Mouse (Mus musculus) right cerebral cortex, postnatal 25 days (tissue): ENCODE data around the gene Ankrd23.

Experiments
- DNase-seq: peaks from one replicate; pipeline ENCODE4 v3.0.0; 2022

Ankrd23 gene

DNA sequence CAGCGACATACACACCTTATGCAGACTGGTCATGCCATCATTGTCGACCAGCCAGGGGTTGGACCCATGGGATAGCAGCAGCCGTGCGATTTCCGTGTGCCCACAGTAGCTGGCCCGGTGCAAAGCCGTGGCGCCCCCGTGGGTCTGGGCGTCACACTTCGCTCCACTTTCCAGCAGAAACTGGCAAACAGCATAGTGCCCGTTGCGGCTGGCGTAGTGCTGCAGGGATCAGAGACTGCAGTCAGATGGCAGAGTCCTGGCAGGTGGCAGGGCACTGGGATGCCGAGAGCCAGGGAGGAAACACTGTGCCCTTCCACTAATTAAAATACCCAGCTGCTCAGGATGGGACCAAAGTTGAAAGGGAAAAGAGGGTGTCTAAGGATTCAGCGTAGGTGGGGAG is 5.2 kb upstream of the Ankrd23 start:
- no peak for DNase-seq

DNA sequence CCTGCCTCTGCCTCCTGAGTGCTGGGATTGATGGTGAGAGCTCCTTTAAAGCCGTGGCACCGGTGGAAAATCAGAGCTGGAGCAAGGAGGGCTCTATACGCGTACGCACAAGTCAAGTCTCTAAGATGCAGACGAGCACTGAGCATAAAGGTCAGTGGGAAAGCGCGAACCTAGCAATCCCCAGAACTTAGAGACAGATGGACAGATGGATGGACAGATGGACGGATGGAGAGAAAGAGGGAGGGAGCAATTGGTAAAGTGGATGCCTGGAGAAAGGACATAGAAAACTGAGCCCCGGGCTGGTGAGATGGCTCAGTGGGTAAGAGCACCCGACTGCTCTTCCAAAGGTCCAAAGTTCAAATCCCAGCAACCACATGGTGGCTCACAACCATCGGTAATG is 4.1 kb upstream of the Ankrd23 start:
- no peak for DNase-seq

GRCm38 (mm10) chr1:36540132-36540531 is 3.4 kb upstream of the Ankrd23 start:
- no peak for DNase-seq

- DNase-seq, result no peak
These were observed 2.5 kb upstream of the Ankrd23 start, which contains the start of gene Gm42417 for GRCm38 (mm10) chr1:36539186-36539585. Gene Gm42417 (minus strand): TSS chr1:36539429.

GRCm38 (mm10) chr1:36538727-36539126 is 2.0 kb upstream of the Ankrd23 start:
- no peak for DNase-seq

GRCm38 (mm10) chr1:36536397-36536728 is 320 bp downstream of the Ankrd23 start:
- no peak for DNase-seq

DNA sequence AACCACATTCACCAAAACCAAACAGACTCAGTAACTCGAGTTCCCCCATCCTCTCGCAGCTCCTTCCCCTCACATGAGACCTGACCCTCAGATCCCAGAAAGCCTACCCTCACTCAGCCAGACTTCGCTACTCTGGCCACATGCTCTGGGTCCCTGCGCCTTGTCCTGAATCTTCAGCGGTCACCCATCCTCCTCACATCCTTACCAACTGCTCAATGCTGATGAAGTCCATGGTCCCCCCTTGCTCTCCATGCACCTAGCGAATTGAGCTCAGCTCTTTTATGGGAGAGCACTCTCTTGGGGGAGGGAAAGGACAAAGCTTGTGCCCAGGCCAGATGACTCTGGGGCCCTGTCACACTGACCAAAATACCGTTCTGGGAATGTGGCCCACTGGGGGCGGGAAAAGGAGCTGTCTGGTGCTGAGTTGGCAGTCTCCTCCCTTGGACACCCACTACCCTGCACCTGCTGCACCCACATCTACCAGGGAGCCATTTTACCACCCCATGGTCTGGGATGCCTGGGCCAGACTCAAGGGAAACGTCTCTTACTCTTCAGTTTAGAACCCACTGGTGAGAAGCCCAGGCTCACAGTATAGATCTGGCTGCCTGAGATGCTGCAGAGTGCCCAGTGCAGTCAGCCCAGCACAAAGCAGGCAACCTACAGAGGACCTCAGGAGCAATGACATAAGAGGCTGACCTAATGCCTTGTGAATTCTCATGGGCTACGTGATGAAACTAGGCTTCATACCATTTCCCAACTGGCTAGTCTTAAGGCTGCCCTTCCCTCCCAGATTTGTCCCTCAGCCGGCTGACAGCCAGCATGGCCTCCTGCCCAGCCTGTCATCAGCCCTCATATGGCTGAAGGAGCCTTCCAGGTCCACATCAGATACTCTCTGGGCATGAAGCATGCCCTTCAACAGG is 946 bp downstream of the Ankrd23 start:
- no peak for DNase-seq

- DNase-seq, result no peak
These were observed 2.1 kb downstream of the Ankrd23 start for GRCm38 (mm10) chr1:36534595-36535058.

- DNase-seq, result no peak
These were observed 3.1 kb downstream of the Ankrd23 start for GRCm38 (mm10) chr1:36533546-36533945.

DNA sequence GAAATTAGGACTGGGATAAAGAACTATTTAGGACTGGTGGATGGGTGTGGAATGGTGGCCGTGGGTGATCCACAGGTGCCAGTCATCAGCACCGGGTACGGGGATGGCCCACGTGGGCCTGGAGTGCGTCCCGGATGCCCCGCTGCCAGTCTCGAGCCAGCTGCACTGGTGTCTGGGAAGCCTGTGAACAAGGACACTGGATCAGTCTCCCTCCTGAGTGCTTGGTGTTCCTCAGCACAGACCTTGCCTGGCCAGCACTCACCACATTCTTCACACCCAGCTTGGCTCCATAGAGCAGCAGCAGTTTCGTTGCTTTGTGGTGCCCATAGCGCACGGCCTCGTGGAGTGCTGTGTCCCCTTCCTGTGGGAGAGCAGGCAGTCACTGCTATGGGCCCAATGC is 5.2 kb downstream of the Ankrd23 start:
- no peak for DNase-seq

DNA sequence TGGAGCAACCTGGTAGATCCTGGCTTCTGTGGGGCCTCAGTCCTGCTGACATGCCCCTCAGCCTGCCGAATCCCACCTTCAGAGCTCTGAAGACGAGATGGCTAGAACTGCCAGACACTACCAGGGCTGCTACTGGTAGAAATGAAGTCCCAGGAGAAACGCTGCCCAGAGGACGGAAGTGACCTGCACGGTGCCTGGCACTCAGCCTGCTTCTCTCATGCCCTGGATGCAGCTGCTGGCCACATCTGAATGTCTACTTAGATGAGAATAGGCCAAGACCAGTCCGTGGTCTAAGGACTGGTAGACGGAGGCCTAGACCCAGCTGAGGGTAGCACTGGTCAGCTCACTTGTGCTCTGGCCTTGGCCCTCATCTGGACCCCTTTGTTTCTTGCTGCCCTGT is 5.7 kb downstream of the Ankrd23 start:
- DNase-seq, result no peak

GRCm38 (mm10) chr1:36530485-36530884 is 6.2 kb downstream of the Ankrd23 start:
- DNase-seq, result no peak

DNA sequence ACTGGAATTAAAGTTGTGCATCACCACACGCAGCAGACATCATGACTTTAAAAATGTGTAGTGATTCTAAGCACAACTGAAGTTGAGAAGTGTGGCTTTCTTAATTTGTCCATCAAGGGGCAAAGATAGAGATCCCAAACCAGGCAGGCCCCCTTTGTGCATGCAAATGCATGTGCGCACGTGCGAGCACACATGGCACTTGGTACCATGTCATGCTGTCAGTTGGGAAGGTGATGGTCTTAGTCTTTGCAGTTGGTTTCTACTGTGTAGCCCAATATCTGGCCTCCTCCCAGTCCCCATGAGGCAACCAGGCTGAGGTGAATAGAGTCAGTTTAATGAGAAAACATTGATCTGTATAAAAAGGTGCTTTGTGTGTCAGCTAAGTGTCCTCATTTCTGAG is 6.8 kb downstream of the Ankrd23 start:
- DNase-seq, result no peak

- DNase-seq, result no peak
These were observed 7.4 kb downstream of the Ankrd23 start for GRCm38 (mm10) chr1:36529274-36529673.

GRCm38 (mm10) chr1:36528351-36528750 is 8.3 kb downstream of the Ankrd23 start:
- DNase-seq, result no peak

DNA sequence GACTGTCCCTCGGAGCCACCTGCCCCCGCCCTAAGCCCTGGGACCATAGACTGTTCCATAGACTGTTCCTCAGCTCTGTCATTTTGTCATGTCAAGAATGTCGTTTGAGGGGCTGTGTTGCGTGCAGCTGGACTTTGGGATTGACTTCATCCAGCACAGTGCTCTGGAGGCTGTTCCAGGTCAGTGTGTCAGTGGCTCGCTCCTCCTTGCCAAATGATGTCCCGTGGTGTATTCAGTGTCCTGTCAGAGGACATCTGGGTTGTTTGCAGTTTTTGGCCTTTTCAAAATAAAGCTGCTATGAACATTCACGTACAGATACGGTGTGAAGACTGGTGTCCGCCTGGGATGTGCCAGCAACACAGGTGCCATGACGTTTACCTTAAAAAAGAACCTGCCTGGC is 9.8 kb downstream of the Ankrd23 start:
- no peak for DNase-seq

DNA sequence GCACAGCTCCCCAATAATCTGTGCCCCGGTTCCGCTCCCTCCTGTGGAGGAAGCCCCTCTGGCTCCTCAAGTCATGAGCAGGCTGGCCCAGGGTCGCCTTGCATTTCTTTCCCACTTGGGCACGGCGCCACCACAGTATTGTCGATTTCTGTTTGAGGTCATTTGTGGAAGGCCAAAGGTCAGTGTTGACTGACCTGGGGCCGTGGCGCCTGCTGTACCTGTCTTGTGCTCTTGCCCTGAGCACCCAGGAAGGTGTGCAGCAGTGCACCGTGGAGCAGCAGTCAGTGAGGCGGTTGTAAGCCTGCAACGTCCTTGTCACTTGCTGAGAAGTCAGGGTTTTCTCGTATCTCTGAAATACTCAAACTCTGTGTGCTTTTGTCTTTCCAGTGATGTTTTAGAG is 10.9 kb downstream of the Ankrd23 start:
- no peak for DNase-seq

DNA sequence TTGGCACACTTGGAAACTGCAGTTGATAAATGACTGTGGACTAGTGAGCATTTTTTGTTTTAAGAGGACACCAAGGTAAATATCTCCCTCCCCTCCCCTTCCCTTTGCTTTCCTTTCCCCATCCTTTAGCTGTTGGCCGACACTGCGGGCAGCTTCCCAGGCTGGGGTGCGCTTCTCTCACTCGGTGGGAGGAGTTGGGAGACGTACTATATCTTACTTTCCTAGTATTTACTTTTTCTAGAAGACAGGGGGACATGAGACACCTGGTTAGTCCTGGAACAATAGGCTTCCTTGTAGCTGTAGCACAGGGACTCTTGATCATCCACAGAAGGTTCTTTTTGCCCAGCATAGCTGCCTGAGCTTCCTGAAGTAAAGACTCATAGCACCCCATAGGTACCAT is 12.6 kb downstream of the Ankrd23 start:
- DNase-seq, result no peak

- no peak for DNase-seq
These were observed 13.2 kb downstream of the Ankrd23 start for GRCm38 (mm10) chr1:36523332-36524013.

GRCm38 (mm10) chr1:36522210-36522609 is 14.5 kb downstream of the Ankrd23 start:
- DNase-seq, result no peak

DNA sequence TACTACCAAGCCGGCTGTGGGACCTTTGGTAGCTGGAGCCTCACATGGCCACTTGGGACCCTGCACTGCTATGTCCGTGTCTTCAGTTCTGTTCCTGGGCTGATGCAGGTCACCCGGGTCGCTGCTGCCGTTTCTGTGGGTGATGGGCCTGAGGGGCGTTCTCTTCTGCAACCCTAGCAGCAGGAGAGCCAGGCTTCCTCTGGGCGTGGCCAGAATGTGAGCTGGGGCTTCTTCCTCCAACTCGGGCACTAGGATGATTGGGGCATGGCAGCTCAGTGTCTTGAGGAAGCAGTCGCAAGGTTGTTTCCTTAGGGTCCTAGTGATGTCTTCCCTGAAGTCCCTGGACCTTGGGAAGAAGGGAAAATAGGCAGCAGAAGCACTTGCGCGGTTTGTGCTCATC is 17.1 kb downstream of the Ankrd23 start:
- DNase-seq, result no peak

GRCm38 (mm10) chr1:36518259-36518658 is 18.4 kb downstream of the Ankrd23 start:
- DNase-seq, result no peak

DNA sequence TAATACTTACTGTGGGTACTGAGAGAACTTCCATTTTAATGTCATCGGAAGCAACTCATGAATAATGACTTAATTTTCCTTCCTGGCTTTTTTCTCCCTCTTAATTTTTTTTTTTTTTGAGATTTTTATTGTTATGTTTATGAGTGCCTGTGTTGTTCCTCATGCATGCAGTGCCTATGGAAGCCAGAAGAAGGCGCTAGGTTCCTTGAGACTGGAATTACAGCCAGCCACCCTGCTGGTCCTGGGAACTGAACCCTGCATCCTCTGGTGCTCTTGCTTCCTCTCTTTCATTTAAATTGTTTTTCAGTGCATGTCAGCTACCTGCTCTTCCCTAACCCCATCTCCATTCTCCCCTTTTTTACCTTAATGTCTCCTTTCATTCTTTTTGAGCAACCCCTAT is 23.0 kb downstream of the Ankrd23 start:
- DNase-seq, result no peak

DNA sequence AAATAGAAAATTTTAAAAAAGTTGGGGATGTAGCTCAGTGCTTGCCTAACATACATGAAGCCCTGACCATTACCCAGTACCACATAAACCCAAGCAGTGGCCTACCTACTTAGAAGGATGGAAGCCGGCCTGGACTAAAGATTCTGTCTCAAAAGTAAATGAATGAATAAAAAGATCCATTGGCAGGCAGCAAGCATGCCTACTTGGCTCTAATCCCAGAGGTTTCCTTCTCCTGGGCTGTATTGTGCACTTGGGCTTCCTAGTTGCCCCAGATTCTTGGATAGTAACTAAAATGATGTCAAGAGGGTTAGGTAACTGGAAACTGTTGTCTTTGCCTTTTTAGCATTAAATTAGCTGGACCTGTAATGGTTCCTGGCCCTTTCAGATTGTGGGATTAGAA is 23.4 kb downstream of the Ankrd23 start:
- DNase-seq, result no peak

DNA sequence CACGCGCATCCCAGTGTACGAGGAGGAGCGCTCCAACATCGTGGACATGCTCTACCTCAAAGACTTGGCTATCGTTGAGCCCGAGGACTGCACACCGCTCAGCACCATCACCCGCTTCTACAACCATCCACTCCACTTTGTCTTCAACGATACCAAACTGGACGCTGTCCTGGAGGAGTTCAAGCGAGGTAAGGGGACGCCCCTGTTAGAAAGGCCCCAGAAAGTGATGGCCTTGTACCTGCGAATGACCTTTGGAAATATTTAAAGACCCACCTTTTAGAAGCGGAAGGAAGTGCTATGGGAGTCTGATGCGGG is 23.8 kb downstream of the Ankrd23 start:
- no peak for DNase-seq
